Mouse (Mus musculus) brain, embryonic 14.5 days (tissue): Measurements from ENCODE around the gene Bsn.

Experiments
- CTCF ChIP-seq: fragments of 200-500 bp; IDR thresholded peaks from 2 replicates; pipeline ENCODE4 v1.5.1; 2012; ENCODE audit warnings: inconsistent platforms, mild to moderate bottlenecking, moderate library complexity, borderline replicate concordance; ENCODE audit not compliant: insufficient read depth, insufficient read length; ENCODE audit errors: extremely low read depth
- POLR2A ChIP-seq: fragments of 200-500 bp; IDR thresholded peaks from 2 replicates; pipeline ENCODE4 v1.6.1; 2012; ENCODE audit warnings: mild to moderate bottlenecking, inconsistent platforms, borderline replicate concordance; ENCODE audit not compliant: poor library complexity, insufficient read depth, insufficient read length, severe bottlenecking; ENCODE audit errors: extremely low read depth

- TF ChIP-seq CTCF, result no peak
- TF ChIP-seq POLR2A, result no peak
These were observed 46.7 kb downstream of the Bsn start for GRCm38 (mm10) chr9:108143470-108143869.
